Mouse (Mus musculus) urinary bladder, postnatal 14 days (tissue): Measurements from ENCODE around the gene Pmm1.
"Not testable (repeated sequence)": the region's sequence is repeated elsewhere in the genome, so short reads cannot be mapped to it uniquely, and the experiment has no call there.

ENCODE experiments used
- DNase-seq: peaks from one replicate; pipeline ENCODE4 v3.0.0; 2021; ENCODE audit warnings: low spot score

Pmm1 gene

GRCm38 (mm10) chr15:81960171-81961077 is at the start of gene Pmm1:
TSS of gene Pmm1 (minus strand) at chr15:81960930.
- peak; percentile 100 for DNase-seq

GRCm38 (mm10) chr15:82004257-82004656 is 43.5 kb upstream of the Pmm1 start:
- DNase-seq = no peak

GRCm38 (mm10) chr15:81993992-81994391 is 33.3 kb upstream of the Pmm1 start:
- no peak for DNase-seq

GRCm38 (mm10) chr15:81990549-81990948 is 29.8 kb upstream of the Pmm1 start:
- DNase-seq = no peak

GRCm38 (mm10) chr15:81989371-81990062 is 28.8 kb upstream of the Pmm1 start:
- peak; percentile 88 for DNase-seq

GRCm38 (mm10) chr15:81987646-81988045 is 26.9 kb upstream of the Pmm1 start, which contains the start of gene Xrcc6:
TSS of gene Xrcc6 (plus strand) at chr15:81987835.
- no peak for DNase-seq

- DNase-seq = no peak
Measured at GRCm38 (mm10) chr15:81985267-81986161, 24.8 kb upstream of the Pmm1 start.

GRCm38 (mm10) chr15:81982173-81982572 is 21.4 kb upstream of the Pmm1 start:
- no peak for DNase-seq

- DNase-seq = no peak
Measured at GRCm38 (mm10) chr15:81980321-81980720, 19.6 kb upstream of the Pmm1 start, which contains the start of gene 1700029P11Rik. TSS of gene 1700029P11Rik (plus strand) at chr15:81980540.

GRCm38 (mm10) chr15:81975156-81975555 is 14.4 kb upstream of the Pmm1 start:
- DNase-seq = not testable (repeated sequence)

- DNase-seq = not testable (repeated sequence)
Measured at GRCm38 (mm10) chr15:81970498-81970897, 9.8 kb upstream of the Pmm1 start.

- not testable (repeated sequence) for DNase-seq
Measured at GRCm38 (mm10) chr15:81969635-81970034, 8.9 kb upstream of the Pmm1 start.

GRCm38 (mm10) chr15:81969173-81969572 is 8.4 kb upstream of the Pmm1 start:
- DNase-seq = no peak

- DNase-seq = no peak
Measured at GRCm38 (mm10) chr15:81968447-81968846, 7.7 kb upstream of the Pmm1 start.

GRCm38 (mm10) chr15:81967821-81968220 is 7.1 kb upstream of the Pmm1 start:
- no peak for DNase-seq

GRCm38 (mm10) chr15:81966062-81966829 is 5.5 kb upstream of the Pmm1 start:
- DNase-seq = no peak

GRCm38 (mm10) chr15:81964980-81965545 is 4.3 kb upstream of the Pmm1 start:
- no peak for DNase-seq

GRCm38 (mm10) chr15:81964262-81964661 is 3.5 kb upstream of the Pmm1 start:
- DNase-seq = no peak

GRCm38 (mm10) chr15:81961078-81961451 is 335 bp upstream of the Pmm1 start:
- DNase-seq = no peak

GRCm38 (mm10) chr15:81958906-81959305 is 1.8 kb downstream of the Pmm1 start:
- no peak for DNase-seq

- DNase-seq = no peak
Measured at GRCm38 (mm10) chr15:81957598-81957997, 3.1 kb downstream of the Pmm1 start.
